Mouse (Mus musculus) olfactory bulb, adult 2 months (tissue): Measurements from ENCODE around the gene Gnb2. TPM values are rescaled to one million over a fixed set of nuclear protein-coding genes. Genes with fewer than 3 reads are reported as not detected.

Experiments used
- H3K27ac ChIP-seq: fragments of 200-500 bp; 2 replicates; pipeline ENCODE4 v1.5.1; 2012; ENCODE audit warnings: low read depth, low read length; ENCODE audit not compliant: insufficient read depth
- H3K4me1 ChIP-seq: fragments of 200-500 bp; 2 replicates; pipeline ENCODE4 v1.6.1; 2012; ENCODE audit warnings: low read length; ENCODE audit not compliant: control insufficient read depth, insufficient read depth
- H3K4me3 ChIP-seq: fragments of 200-500 bp; 2 replicates; pipeline ENCODE4 v1.5.1; 2012; ENCODE audit warnings: mild to moderate bottlenecking, low read depth, low read length, moderate library complexity; ENCODE audit not compliant: insufficient read depth
- CTCF ChIP-seq: fragments of 200-500 bp; IDR thresholded peaks from 2 replicates; pipeline ENCODE4 v1.5.1; 2012; ENCODE audit warnings: low read depth, mild to moderate bottlenecking, low read length, moderate library complexity; ENCODE audit not compliant: insufficient read depth
- POLR2A ChIP-seq: fragments of 200-500 bp; IDR thresholded peaks from 2 replicates; pipeline ENCODE4 v1.6.1; 2012; ENCODE audit warnings: mild to moderate bottlenecking, low read depth, low read length, moderate library complexity; ENCODE audit not compliant: insufficient read depth
- WGBS: fragments of 180-500 bp; shearing (Covaris S2); methylation state at CpG from one replicate; pipeline ENCODE4 v1.1.7; 2018; 5-methylcytosine and 5-hydroxymethylcytosine counted together
- polyA plus RNA-seq: library from polyadenylated mRNA; stranded (reverse); fragments of >200 nt; gene quantifications from 2 replicates; pipeline ENCODE4 v1.2.4, GENCODE M21; 2012; ENCODE audit warnings: low replicate concordance; ENCODE audit not compliant: missing spikeins, insufficient read depth, insufficient read length

Gene Gnb2
- polyA plus RNA-seq, 1 experiment, result not detected

DNA sequence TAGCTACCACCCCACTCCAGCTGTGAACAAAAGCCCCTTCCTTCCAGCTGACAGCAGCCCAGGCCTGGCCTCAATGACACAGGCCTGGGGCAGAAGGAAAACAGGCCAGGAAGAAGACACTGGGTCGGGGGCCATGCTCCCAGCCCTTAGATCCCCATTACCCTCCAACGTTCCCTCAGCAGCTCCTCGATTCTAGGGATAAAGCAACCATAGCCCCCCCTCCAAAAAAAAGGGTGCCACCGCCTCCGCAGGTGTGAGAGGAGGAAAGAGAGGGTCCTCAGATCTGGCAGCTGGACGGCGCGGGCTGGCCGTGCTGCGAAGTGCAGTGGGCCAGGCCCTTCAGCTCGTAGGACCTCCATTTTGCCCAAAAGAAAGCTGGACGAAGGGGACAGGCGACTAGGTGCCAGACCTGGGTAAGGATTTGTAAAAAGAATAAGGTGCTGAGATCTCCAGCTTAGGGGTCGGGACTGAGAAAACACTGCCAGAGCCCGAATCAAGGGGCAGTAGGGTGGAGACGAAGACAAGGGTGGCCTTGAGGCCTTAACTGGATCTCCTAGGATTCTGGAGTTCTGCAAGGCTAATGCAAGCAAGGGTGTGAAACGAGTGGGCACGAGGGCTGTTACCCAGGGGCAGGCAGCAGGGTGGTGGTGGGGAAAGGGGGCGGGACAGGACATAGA lies 1.0 kb downstream of the Gnb2 start:
- WGBS, result under 1% methylated on average over 19 of the region's 19 CpGs
- TF ChIP-seq CTCF (no peak), POLR2A (no peak)
- peak overlapping the region; percentile 95 for H3K27ac ChIP-seq
- peak overlapping the region; percentile 99 for H3K4me3 ChIP-seq
- peaks cover 23% of the 10 kb centered on the region for H3K4me1 ChIP-seq

DNA sequence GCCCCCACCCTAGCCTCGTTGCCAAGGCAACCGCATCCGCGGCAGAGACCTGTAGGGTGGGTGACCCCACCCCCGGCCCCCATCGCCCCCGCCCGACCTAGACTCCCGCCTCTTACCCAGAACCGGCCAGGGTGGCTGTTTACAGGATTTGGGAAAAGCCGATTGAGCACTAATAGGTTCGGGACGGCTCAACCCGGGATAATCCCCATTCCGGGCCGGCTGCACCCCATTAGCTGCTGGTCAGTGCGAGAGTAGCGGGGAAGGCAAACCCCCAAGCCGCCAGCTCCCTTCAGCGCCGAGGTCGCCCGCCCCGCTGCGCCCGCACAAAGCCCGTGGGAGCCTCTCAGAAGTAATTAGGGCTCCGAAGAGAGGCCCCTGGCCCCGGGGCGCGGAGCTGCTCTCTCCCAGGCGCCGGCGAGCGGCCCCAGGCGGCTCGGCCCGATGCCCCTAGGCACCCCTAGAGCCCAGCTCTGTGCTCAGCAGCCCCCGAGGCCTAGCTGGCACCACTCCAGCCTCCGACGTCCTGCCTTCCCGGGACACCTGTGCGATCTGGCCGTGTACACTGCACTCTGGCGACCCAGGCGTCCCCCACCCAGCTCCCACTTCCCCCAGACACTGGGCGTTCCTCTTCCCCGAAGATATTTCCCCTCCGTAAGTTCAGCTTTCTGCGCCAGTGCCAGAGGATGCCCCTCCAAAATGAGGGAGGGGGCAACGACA lies 1.7 kb downstream of the Gnb2 start:
- WGBS, result under 1% methylated on average over 51 of the region's 51 CpGs
- TF ChIP-seq POLR2A (no peak), CTCF (no peak)
- peak overlapping the region; percentile 99 for H3K4me3 ChIP-seq
- peaks cover 27% of the 10 kb centered on the region for H3K4me1 ChIP-seq
- H3K27ac ChIP-seq, result peak overlapping the region; percentile 95

DNA sequence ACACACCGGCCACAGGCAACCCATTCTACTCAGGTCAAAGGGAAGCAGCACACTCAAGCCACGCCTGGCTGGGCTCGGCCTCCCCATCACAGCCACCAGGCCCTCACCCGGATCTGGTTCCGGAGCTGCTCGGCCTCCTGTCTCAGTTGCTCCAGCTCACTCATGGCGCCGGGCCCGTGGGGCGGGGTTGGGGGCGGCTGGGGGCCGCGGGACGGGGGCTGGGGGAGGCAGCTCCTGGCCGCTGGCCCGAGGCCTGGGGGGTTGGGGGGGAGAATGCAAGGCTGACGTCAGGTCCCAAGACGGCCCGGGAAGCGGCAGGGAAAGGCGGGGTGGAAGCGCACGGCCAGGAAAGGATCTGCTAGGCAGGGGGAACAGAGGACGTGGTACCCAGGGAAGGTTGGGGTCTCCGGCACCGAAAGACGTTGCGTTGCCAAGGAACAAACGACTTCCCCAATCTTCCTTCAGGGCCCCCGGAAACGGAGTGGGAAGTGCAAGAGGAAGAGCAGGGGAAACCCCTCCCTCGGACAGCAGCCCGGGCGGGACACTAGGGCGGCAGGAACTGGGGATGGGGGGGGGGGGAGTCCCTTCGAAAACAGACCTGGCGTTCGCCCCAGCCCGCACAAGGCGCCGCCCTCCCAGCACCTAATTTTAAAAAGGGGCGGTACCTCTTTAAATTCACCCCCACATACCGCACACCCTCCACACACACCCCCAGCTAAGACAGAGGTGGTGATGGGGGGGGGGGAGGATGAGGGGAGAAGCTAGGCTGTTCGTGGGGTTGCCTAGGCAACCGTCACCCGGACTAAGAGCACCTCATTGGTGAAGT lies 2.5 kb downstream of the Gnb2 start:
- under 1% methylated on average over 46 of the region's 46 CpGs for WGBS
- Histone ChIP-seq H3K27ac (peak overlapping the region; percentile 89), H3K4me3 (peak overlapping the region; percentile 99), H3K4me1 (peaks cover 34% of the 10 kb centered on the region)
- no peak for TF ChIP-seq CTCF
- no peak for TF ChIP-seq POLR2A

DNA sequence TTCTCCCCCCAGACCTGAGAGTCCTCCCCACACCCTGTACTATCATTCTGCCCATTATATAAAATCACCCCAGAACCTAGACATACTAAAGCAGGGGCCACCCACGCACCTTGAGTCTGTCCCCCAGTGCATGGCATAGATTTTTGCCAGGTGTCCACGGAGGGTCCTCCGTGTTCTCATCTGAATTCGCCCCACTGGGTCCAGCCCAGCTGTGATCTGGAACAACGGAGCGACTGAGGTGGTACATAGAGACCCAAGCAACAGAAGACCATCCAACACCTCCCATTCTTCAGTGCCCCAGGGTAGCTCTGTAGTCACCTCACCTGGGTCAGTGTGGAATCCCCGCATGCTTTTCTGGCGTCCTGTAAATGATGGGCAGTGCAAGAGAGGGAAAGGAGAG lies 3.2 kb downstream of the Gnb2 start:
- Histone ChIP-seq H3K4me3 (peak overlapping the region; percentile 99), H3K27ac (peak overlapping the region; percentile 62), H3K4me1 (peaks cover 40% of the 10 kb centered on the region)
- WGBS, result 45% methylated on average over 8 of the region's 8 CpGs
- no peak for TF ChIP-seq POLR2A
- TF ChIP-seq CTCF, result no peak

DNA sequence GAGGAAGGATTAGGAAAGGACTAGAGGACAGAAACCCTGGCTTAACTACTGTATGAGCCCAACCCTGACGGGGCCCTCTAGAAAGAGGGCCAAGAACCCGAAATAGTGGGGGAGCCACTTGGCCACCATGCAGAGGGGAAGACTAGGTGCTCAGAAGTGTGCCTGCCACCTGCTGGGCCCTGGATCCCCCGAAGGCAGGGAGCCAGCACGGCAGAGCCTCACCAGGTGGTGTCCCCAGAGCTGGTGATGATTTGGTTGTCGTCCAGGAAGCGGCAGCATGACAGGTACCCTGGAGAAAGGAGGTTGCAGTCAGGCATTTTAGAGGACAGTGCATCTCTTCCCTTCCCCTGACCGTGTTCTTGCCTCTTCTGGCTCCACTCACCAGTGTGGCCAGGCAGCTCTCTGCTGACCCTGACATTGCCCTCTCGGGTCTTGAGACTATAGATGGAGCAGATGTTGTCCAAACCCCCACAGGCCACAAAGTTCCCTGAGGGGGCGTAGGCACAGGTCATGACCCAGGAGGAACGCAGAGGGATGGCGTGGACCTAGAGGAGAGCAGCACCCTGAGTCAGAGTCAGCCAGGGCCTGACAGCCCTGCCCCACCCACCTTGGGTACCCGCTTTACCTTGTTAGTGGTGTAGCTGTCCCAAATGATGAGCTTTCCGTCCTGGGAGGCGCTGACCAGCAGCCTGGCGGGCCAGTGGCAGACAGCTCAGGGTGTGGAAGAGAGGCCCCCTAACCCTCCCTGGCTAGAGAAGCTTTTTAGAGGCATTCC lies 3.9 kb downstream of the Gnb2 start:
- no peak overlapping the region for H3K27ac ChIP-seq
- 59% methylated on average over 15 of the region's 15 CpGs for WGBS

DNA sequence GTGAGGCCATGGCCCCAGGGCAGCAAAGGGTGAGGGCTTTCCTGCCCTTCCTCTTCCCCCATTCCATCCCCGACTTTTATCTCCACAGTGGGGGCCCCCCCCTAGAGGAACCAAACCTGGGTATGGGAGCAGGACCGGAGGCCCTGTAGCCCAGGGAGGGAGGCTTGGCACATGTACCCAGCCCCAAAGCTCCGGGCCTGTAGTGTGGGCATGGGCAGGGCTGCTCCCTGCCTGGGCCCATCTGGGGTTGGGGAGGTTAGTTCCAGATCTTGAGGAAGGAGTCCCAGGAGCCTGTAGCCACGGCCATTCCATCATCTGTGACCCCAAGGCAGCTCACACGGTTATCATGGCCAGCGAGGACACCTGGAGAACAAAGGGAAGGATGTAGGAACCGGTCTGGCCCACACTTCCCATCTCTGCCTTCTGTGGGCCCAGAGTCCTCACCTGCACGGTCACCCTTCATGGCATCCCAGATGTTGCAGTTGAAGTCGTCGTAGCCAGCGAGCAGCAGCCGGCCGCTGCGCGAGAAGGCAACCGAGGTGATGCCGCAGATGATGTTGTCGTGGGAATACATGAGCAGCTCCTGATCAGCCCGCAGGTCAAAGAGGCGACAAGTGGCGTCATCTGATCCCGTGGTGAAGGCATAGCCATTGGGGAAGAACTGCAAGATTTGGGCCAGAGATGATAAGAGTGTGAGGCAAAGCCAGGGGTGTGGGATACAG lies 4.9 kb downstream of the Gnb2 start:
- TF ChIP-seq POLR2A, result no peak
- no peak for TF ChIP-seq CTCF
- WGBS, result 78% methylated on average over 22 of the region's 22 CpGs
- peaks cover 57% of the 10 kb centered on the region for H3K4me1 ChIP-seq
- H3K4me3 ChIP-seq, result no peak overlapping the region
- no peak overlapping the region for H3K27ac ChIP-seq

More for the DNA sequence above, 3.9 kb downstream of the Gnb2 start:
- H3K4me1 ChIP-seq, result peaks cover 47% of the 10 kb centered on the region
- H3K4me3 ChIP-seq, result no peak overlapping the region
- TF ChIP-seq POLR2A, result no peak
- TF ChIP-seq CTCF, result no peak

DNA sequence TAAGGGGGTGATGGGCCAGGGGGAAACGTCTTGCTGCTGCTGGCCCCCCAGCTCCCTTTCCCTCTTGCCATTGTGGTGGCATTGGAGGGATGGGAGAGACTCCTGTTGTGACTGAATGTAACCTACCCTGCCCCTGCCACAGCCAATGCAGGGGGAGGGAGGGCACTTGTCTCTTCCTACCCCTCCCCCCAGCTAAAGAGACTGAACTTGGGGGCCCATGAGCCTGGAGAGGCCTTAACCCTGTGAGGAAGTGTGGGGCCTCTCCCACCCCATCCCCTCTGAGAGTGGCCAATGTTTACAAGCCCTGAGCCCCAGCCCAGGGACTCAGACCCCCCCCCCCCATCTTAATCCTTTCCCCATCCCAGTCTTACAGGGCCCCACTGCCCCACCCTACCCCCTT lies 5.9 kb downstream of the Gnb2 start:
- no peak overlapping the region for H3K27ac ChIP-seq
- H3K4me3 ChIP-seq, result no peak overlapping the region
- no peak for TF ChIP-seq CTCF
- TF ChIP-seq POLR2A, result no peak
- peaks cover 67% of the 10 kb centered on the region for H3K4me1 ChIP-seq
- 20% methylated on average over 1 of the region's 1 CpGs for WGBS
